Mouse (Mus musculus): ENCODE data around the gene Iqgap3. TPM values are rescaled to one million over a fixed set of nuclear protein-coding genes. Genes with fewer than 3 reads are reported as not detected.

Gene Iqgap3
- total RNA-seq (2021) (under 1 TPM; 0.21 to 0.45 TPM), polyA plus RNA-seq (2012; rRNA removed) (0.64 and 1.1 TPM in 2 replicates)
- long read RNA-seq, result 0 reads

GRCm38 (mm10) chr3:88081345-88082223, at the start of gene Iqgap3:
Gene Iqgap3 (plus strand): TSS chr3:88081971.
- H3K36me3 ChIP-seq (ENCODE audit: control insufficient read depth, insufficient read depth, low read length), result no peaks in the 10 kb centered on the region
- intact Hi-C loops (cut with DNase I), result loop anchor here (2.0 kb wide), 1 partner anchor 39 kb away; the partner anchor contains the start of gene Gpatch4
- TF ChIP-seq CTCF (IDR thresholded peaks at IDR 0.05), result peak; percentile 47
- no peak for TF ChIP-seq POLR2A (IDR thresholded peaks at IDR 0.05; ENCODE audit: insufficient read depth, low read depth, low read length)
- peak within 1 kb of the TSS; percentile 38 for H3K4me3 ChIP-seq
- peaks cover 1% of the 10 kb centered on the region; the same call in 1 of the 2 replicates for H3K4me1 ChIP-seq (ENCODE audit: control insufficient read depth, insufficient read depth, low read length)
- DNase-seq, result peak; percentile 87 to 91
- peak within 1 kb of the TSS; percentile 33; the same call in 1 of the 2 replicates for H3K9ac ChIP-seq (ENCODE audit: low read depth, low read length)
- H3K79me2 ChIP-seq (replicated peaks; ENCODE audit: control insufficient read depth, insufficient read depth, low read length), result no peaks in the 10 kb centered on the region
- H3K27me3 ChIP-seq (ENCODE audit: control insufficient read depth, insufficient read depth, low read length), result no peaks in the 10 kb centered on the region
- 19% methylated on average over 33 of the region's 33 CpGs for WGBS
- H3K27ac ChIP-seq, result peak within 1 kb of the TSS; percentile 40

DNA sequence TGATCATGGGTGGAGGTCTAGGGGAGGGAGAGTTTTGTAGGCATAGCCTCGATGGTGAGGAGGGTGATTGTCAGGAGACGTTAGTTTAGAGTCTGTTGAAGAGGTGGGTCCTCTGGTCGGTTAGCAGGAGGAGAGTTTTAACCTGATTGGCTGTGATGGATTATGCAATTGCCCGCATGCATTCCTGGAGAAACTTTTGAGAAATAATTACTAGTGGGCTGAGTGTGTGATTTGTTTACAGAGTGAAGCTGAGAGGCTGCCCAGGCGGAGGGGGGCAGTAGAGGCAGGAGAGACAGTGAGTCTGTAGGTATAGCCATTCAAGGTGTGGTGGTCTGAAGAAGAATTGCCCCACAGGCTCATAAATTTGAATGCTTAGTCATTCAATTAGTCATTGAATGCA, 48.3 kb upstream of the Iqgap3 start:
- 73% methylated on average over 5 of the region's 5 CpGs for WGBS
- no peaks in the 10 kb centered on the region for H3K27me3 ChIP-seq (ENCODE audit: control insufficient read depth, insufficient read depth, low read length)

DNA sequence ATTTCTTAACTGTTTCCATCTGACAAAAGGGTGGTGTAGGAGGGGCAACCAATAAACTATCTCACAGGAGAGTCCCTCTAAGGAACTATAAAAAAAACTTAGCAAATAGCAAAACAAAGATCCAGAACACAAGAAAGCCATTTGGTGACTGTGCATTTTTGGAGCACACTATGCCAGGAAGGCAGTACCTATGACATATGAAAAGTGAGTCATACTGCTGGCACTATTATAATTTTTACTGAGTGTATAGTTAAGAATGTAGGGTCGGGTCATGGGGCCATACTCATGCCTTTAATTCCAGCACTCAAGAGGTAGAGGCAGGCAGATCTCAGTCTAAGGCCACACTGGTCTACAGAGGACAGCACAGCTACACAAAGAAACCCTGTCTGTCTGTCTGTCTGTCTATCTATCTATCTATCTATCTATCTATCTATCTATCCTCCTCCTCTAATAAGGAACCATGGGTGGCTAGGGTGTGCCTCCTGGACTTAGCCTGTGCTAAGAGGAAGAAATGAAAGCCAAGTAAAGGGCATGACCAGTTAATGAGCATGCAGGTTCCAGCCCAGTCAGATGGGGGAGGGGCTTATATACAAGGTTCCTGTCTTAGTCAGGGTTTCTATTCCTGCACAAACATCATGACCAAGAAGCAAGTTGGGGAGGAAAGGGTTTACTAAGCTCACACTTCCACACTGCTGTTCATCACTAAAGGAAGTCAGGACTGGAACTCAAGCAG, 46.0 kb upstream of the Iqgap3 start:
- Histone ChIP-seq H3K9ac (ENCODE audit: low read depth, low read length) (no peak overlapping the region), H3K27me3 (ENCODE audit: control insufficient read depth, insufficient read depth, low read length) (no peaks in the 10 kb centered on the region)
- WGBS, result 59% methylated on average over 1 of the region's 1 CpGs

More for the DNA sequence above, 48.3 kb upstream of the Iqgap3 start:
- intact Hi-C loops (cut with DNase I), result no loop called here
- no peaks in the 10 kb centered on the region for H3K36me3 ChIP-seq (ENCODE audit: control insufficient read depth, insufficient read depth, low read length)
- TF ChIP-seq CTCF (IDR thresholded peaks at IDR 0.05), result no peak
- TF ChIP-seq POLR2A (IDR thresholded peaks at IDR 0.05; ENCODE audit: insufficient read depth, low read depth, low read length), result no peak
- TF ChIP-seq EP300 (IDR thresholded peaks at IDR 0.05; ENCODE audit: insufficient read depth, low read depth, low read length), result no peak
- no peak overlapping the region for H3K9ac ChIP-seq (ENCODE audit: low read depth, low read length)
- DNase-seq, result no peak
- no peaks in the 10 kb centered on the region for H3K79me2 ChIP-seq (replicated peaks; ENCODE audit: control insufficient read depth, insufficient read depth, low read length)
- no peak overlapping the region for H3K27ac ChIP-seq
- no peaks in the 10 kb centered on the region for H3K4me1 ChIP-seq (ENCODE audit: control insufficient read depth, insufficient read depth, low read length)
- no peak overlapping the region for H3K4me3 ChIP-seq

DNA sequence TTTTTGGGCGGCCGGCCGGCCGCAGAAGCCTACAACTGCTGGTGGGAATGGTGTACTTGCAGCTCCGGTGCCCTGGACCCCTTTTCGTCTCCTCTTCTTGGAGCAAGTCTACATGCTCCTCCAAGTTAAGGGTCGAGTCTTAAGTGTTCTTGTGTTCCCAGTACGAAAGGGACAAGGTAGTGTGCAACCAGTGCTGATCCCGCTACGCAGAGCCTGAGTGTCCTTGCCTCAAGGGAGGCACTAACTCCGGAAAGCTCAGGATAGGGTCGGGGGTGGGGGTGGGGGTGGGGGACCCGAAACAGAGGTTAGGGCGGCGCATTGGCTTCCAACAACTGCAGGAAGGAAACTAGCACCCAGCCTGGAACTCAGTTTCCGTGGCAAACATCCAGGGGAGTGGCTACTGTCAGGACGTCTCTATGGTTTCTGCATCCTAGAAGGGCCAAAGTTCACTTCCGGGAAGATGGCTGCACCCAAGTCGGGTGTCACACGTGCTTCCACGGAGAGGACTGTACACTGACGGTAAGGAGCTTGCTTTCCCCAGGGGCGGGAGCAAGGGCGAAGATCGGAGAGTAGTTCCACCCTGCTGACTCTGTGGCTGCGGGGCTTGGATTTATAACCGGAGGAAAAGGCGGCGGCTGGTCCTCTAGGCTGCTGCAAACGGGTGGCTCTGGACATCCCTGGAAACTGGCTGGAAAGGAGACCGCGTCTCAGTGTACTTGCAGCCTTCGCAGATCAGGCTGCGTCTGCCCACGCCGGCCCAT, 38.9 kb upstream of the Iqgap3 start, which contains the start of gene Gpatch4:
Gene Gpatch4, plus strand, starts transcription at position 448 of the 761 bp plus-strand sequence.
- peak within 1 kb of the TSS; percentile 83 for H3K4me3 ChIP-seq
- intact Hi-C loops (cut with DNase I), result loop anchor here (1.0 to 2.0 kb wide), 2 partner anchors 15 to 40 kb away; partner anchors contain the start of gene Naxe
- no peaks in the 10 kb centered on the region; the same call in 1 of the 2 replicates for H3K36me3 ChIP-seq (ENCODE audit: control insufficient read depth, insufficient read depth, low read length)
- H3K4me1 ChIP-seq (ENCODE audit: control insufficient read depth, insufficient read depth, low read length), result no peaks in the 10 kb centered on the region
- peak within 1 kb of the TSS; percentile 44 for H3K9ac ChIP-seq (ENCODE audit: low read depth, low read length)
- 0 out of 2 replicates have a peak, but pooled peaks cover 1% of the 10 kb centered on the region for H3K27me3 ChIP-seq (ENCODE audit: control insufficient read depth, insufficient read depth, low read length)
- peak; percentile 80 to 89 for DNase-seq
- peak within 1 kb of the TSS; percentile 72 for H3K27ac ChIP-seq
- TF ChIP-seq CTCF (IDR thresholded peaks at IDR 0.05), result no peak
- TF ChIP-seq EP300 (IDR thresholded peaks at IDR 0.05; ENCODE audit: insufficient read depth, low read depth, low read length), result peak; percentile 85
- peak; percentile 81 for TF ChIP-seq POLR2A (IDR thresholded peaks at IDR 0.05; ENCODE audit: insufficient read depth, low read depth, low read length)
- H3K79me2 ChIP-seq (replicated peaks; ENCODE audit: control insufficient read depth, insufficient read depth, low read length), result no peaks in the 10 kb centered on the region
- 7% methylated on average over 36 of the region's 36 CpGs for WGBS

More for the DNA sequence above, 46.0 kb upstream of the Iqgap3 start:
- Histone ChIP-seq H3K4me1 (ENCODE audit: control insufficient read depth, insufficient read depth, low read length) (no peaks in the 10 kb centered on the region), H3K36me3 (ENCODE audit: control insufficient read depth, insufficient read depth, low read length) (no peaks in the 10 kb centered on the region), H3K27ac (no peak overlapping the region), H3K79me2 (replicated peaks; ENCODE audit: control insufficient read depth, insufficient read depth, low read length) (no peaks in the 10 kb centered on the region), H3K4me3 (no peak overlapping the region)
- TF ChIP-seq CTCF (IDR thresholded peaks at IDR 0.05) (no peak), EP300 (IDR thresholded peaks at IDR 0.05; ENCODE audit: insufficient read depth, low read depth, low read length) (no peak)
- intact Hi-C loops (cut with DNase I), result no loop called here
- no peak for DNase-seq

- intact Hi-C loops (cut with DNase I), result no loop called here
- Histone ChIP-seq H3K79me2 (replicated peaks; ENCODE audit: control insufficient read depth, insufficient read depth, low read length) (no peaks in the 10 kb centered on the region), H3K4me1 (ENCODE audit: control insufficient read depth, insufficient read depth, low read length) (no peaks in the 10 kb centered on the region), H3K27ac (no peak overlapping the region), H3K4me3 (no peak overlapping the region), H3K9ac (ENCODE audit: low read depth, low read length) (no peak overlapping the region), H3K27me3 (ENCODE audit: control insufficient read depth, insufficient read depth, low read length) (no peaks in the 10 kb centered on the region), H3K36me3 (ENCODE audit: control insufficient read depth, insufficient read depth, low read length) (no peaks in the 10 kb centered on the region)
- no peak for DNase-seq
- no peak for TF ChIP-seq CTCF (IDR thresholded peaks at IDR 0.05)
- TF ChIP-seq EP300 (IDR thresholded peaks at IDR 0.05; ENCODE audit: insufficient read depth, low read depth, low read length), result no peak
- TF ChIP-seq POLR2A (IDR thresholded peaks at IDR 0.05; ENCODE audit: insufficient read depth, low read depth, low read length), result no peak
- 64% methylated on average over 3 of the region's 3 CpGs for WGBS
These were observed 32.2 kb upstream of the Iqgap3 start for GRCm38 (mm10) chr3:88049532-88049931.

Measured in heart, adult 2 months (tissue).